Mouse (Mus musculus) megakaryocyte, embryonic 14.5 days (primary cell): ENCODE data around the gene Hecw2.

Experiments
- FLI1 ChIP-seq: IDR thresholded peaks from 2 replicates; pipeline ENCODE4 v1.6.1; 2012; ENCODE audit warnings: low read length, inconsistent platforms, mixed read lengths
- GATA1 ChIP-seq: IDR thresholded peaks from 3 replicates; pipeline ENCODE4 v1.6.1; 2012; ENCODE audit warnings: mixed read lengths, low read length, inconsistent platforms, borderline replicate concordance

GRCm38 (mm10) chr1:53791343-53791742 is 403.6 kb downstream of the Hecw2 start:
- no peak for TF ChIP-seq GATA1
- no peak for TF ChIP-seq FLI1
